Mouse (Mus musculus): ENCODE data around the gene Urad.

The Urad gene

DNA sequence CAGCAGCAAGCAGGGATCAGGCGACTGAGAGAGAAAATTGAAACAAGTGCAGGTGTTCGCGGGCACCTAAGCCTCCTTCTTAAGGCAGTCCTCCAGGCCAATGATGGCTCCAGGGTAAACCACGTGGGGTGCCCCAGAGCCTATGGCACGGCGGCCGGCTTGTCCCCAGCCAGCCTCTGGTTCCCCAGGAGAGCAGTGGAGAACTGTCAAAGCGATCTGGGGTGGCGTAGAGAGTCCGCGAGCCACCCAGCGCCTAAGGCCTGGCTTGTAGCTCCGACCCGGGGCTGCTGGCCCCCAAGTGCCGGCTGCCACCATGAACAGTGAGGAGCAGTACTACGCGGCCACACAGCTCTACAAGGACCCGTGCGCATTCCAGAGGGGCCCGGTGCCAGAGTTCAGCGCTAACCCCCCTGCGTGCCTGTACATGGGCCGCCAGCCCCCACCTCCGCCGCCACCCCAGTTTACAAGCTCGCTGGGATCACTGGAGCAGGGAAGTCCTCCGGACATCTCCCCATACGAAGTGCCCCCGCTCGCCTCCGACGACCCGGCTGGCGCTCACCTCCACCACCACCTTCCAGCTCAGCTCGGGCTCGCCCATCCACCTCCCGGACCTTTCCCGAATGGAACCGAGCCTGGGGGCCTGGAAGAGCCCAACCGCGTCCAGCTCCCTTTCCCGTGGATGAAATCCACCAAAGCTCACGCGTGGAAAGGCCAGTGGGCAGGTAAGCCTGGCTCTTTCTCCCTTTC lies 52.1 kb downstream of the Urad start, which contains the start of gene Pdx1:
Gene Pdx1, plus strand, starts transcription at position 34 of the 747 bp plus-strand sequence.
- no peak for DNase-seq (ENCODE audit: low spot score)

DNA sequence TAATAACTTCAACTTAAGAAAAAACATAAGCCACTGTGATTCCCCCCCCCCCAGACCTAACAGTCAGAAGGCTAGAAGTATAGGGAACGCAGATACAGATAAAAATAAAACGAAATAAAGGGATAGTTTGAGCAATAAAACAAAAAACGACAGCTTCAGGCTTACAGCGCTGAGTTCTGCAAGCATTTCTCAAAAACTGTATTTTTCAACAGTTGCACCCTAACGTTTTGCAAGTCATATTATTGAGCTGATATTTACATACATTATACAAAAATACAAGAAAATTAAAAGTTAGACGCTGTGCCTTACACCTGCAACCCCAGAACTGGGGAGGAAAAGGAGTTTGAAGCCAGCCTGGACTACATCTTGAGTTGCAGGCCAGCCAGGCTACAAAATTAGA lies 52.9 kb downstream of the Urad start:
- DNase-seq (ENCODE audit: low spot score) = no peak

DNA sequence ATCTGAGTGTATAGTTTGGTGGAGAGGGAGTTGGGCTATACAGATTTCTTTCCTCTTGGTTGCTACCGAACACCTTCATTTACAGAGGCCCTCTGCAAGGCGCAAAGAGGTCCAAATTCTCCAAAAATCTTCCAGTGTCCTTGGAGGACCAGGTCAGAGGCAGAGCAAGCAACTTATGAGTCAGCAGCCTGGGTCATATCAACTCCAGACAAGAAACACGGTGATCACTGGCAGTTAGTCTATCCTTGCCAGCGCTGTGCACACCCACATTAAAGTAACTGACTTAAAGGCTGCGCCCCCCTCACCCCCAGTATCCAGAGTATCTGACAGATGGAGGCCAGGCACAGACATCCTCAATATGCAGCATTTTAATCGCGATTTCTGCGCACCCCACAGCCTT lies 53.5 kb downstream of the Urad start:
- DNase-seq (ENCODE audit: low spot score) = no peak

- DNase-seq (ENCODE audit: low spot score) = no peak
Measured at GRCm38 (mm10) chr5:147267434-147267833, 54.8 kb downstream of the Urad start.

Data from urinary bladder, postnatal 25 days (tissue).